Mouse (Mus musculus) hindbrain, embryonic 12.5 days (tissue): ENCODE results near the gene Setdb2. TPM values are rescaled to one million over a fixed set of nuclear protein-coding genes. Genes with fewer than 3 reads are reported as not detected.
"Not testable (repeated sequence)": the region's sequence is repeated elsewhere in the genome, so short reads cannot be mapped to it uniquely, and the experiment has no call there.

Source experiments
- ATAC-seq: fragments of 200-750 bp; cut with Nextera tagmentation; 2 replicates; pipeline ENCODE4 v1.8.0; 2017; ENCODE audit warnings: moderate TSS enrichment; ENCODE audit not compliant: low FRiP score
- H3K27ac ChIP-seq: fragments of 300-500 bp; sonication (generic); 2 replicates; pipeline ENCODE4 v1.5.1; 2016; ENCODE audit warnings: mild to moderate bottlenecking
- H3K27me3 ChIP-seq: fragments of 300-500 bp; sonication (generic); 2 replicates; pipeline ENCODE4 v1.6.1; 2016; ENCODE audit warnings: mild to moderate bottlenecking
- H3K36me3 ChIP-seq: fragments of 300-500 bp; sonication (generic); 2 replicates; pipeline ENCODE4 v1.6.1; 2016; ENCODE audit warnings: mild to moderate bottlenecking
- H3K4me1 ChIP-seq: fragments of 300-500 bp; sonication (generic); 2 replicates; pipeline ENCODE4 v1.6.1; 2016
- H3K4me2 ChIP-seq: fragments of 300-500 bp; sonication (generic); replicated peaks from 2 replicates; pipeline ENCODE4 v1.6.1; 2016; ENCODE audit warnings: mild to moderate bottlenecking
- H3K4me3 ChIP-seq: fragments of 300-500 bp; sonication (generic); 2 replicates; pipeline ENCODE4 v1.5.1; 2016; ENCODE audit warnings: mild to moderate bottlenecking
- H3K9ac ChIP-seq: fragments of 300-500 bp; sonication (generic); 2 replicates; pipeline ENCODE4 v1.6.1; 2016; ENCODE audit warnings: mild to moderate bottlenecking, moderate library complexity
- H3K9me3 ChIP-seq: fragments of 300-500 bp; sonication (generic); replicated peaks from 2 replicates; pipeline ENCODE4 v1.6.1; 2016; ENCODE audit warnings: mild to moderate bottlenecking
- WGBS: fragments of 180-500 bp; shearing (Covaris S2); methylation state at CpG from one replicate; pipeline ENCODE4 v1.1.7; 2016; 5-methylcytosine and 5-hydroxymethylcytosine counted together
- polyA plus RNA-seq: library from polyadenylated mRNA; unstranded; fragments of >200 nt; fragmentation: Nextera tagmentation; extraction: Ambion mirVana; gene quantifications from 2 replicates; pipeline ENCODE4 v1.2.1, GENCODE M21; 2016

Gene Setdb2
- polyA plus RNA-seq, 1 experiment from 2014 or later = 9.6 TPM

GRCm38 (mm10) chr14:59433902-59434301 lies 6.8 kb downstream of the Setdb2 start:
- no peak overlapping the region for H3K4me3 ChIP-seq
- 71% methylated on average over 2 of the region's 2 CpGs for WGBS
- H3K27ac ChIP-seq = no peak overlapping the region
- no peaks in the 10 kb centered on the region for H3K4me1 ChIP-seq
- H3K9ac ChIP-seq = no peak overlapping the region
- ATAC-seq = no peak
- H3K4me2 ChIP-seq = no peak overlapping the region
- H3K9me3 ChIP-seq = no peaks in the 10 kb centered on the region
- H3K27me3 ChIP-seq = no peaks in the 10 kb centered on the region
- H3K36me3 ChIP-seq = no peaks in the 10 kb centered on the region

GRCm38 (mm10) chr14:59430556-59430955 lies 10.1 kb downstream of the Setdb2 start:
- no peak overlapping the region for H3K4me2 ChIP-seq
- H3K9ac ChIP-seq = no peak overlapping the region
- H3K4me1 ChIP-seq = no peaks in the 10 kb centered on the region
- no peak overlapping the region for H3K4me3 ChIP-seq
- no peak for ATAC-seq
- H3K36me3 ChIP-seq = 0 out of 2 replicates have a peak, but pooled peaks cover 2% of the 10 kb centered on the region
- no peaks in the 10 kb centered on the region for H3K27me3 ChIP-seq
- no peaks in the 10 kb centered on the region for H3K9me3 ChIP-seq
- 88% methylated on average over 1 of the region's 1 CpGs for WGBS
- H3K27ac ChIP-seq = no peak overlapping the region

- no peak for ATAC-seq
- no peaks in the 10 kb centered on the region for H3K27me3 ChIP-seq
- no peak overlapping the region for H3K27ac ChIP-seq
- H3K4me3 ChIP-seq = no peak overlapping the region
- H3K36me3 ChIP-seq = no peaks in the 10 kb centered on the region
- H3K4me1 ChIP-seq = no peaks in the 10 kb centered on the region
- WGBS = 78% methylated on average over 11 of the region's 11 CpGs
- H3K9ac ChIP-seq = no peak overlapping the region
- H3K4me2 ChIP-seq = no peak overlapping the region
- H3K9me3 ChIP-seq = no peaks in the 10 kb centered on the region
Measured at GRCm38 (mm10) chr14:59422912-59423663, 17.6 kb downstream of the Setdb2 start.

GRCm38 (mm10) chr14:59418171-59418570 lies 22.5 kb downstream of the Setdb2 start:
- Histone ChIP-seq H3K4me1 (no peaks in the 10 kb centered on the region), H3K4me3 (no peak overlapping the region), H3K9me3 (no peaks in the 10 kb centered on the region), H3K4me2 (no peak overlapping the region), H3K36me3 (peaks cover 3% of the 10 kb centered on the region; the same call in 1 of the 2 replicates), H3K27ac (no peak overlapping the region), H3K27me3 (no peaks in the 10 kb centered on the region), H3K9ac (no peak overlapping the region)
- ATAC-seq = no peak
- WGBS = 88% methylated on average over 4 of the region's 4 CpGs

GRCm38 (mm10) chr14:59414979-59415378 lies 25.7 kb downstream of the Setdb2 start:
- H3K9me3 ChIP-seq, H3K36me3 ChIP-seq, H3K27me3 ChIP-seq, H3K4me2 ChIP-seq, H3K4me3 ChIP-seq, H3K4me1 ChIP-seq, ATAC-seq, H3K9ac ChIP-seq, H3K27ac ChIP-seq: not testable (repeated sequence)
- 93% methylated on average over 2 of the region's 2 CpGs for WGBS

- Histone ChIP-seq H3K4me2 (no peak overlapping the region), H3K27ac (no peak overlapping the region), H3K27me3 (no peaks in the 10 kb centered on the region), H3K9me3 (no peaks in the 10 kb centered on the region), H3K4me3 (no peak overlapping the region), H3K9ac (no peak overlapping the region), H3K4me1 (no peaks in the 10 kb centered on the region), H3K36me3 (no peaks in the 10 kb centered on the region)
- ATAC-seq = no peak
- 85% methylated on average over 2 of the region's 2 CpGs for WGBS
Measured at GRCm38 (mm10) chr14:59396999-59397398, 43.7 kb downstream of the Setdb2 start.

GRCm38 (mm10) chr14:59395281-59395680 lies 45.4 kb downstream of the Setdb2 start, which contains the start of gene Phf11c:
TSS of gene Phf11c (minus strand) at chr14:59395381.
- Histone ChIP-seq H3K27ac (no peak within 1 kb of the TSS), H3K27me3 (no peaks in the 10 kb centered on the region), H3K9ac (no peak within 1 kb of the TSS), H3K4me2 (no peak within 1 kb of the TSS), H3K4me1 (no peaks in the 10 kb centered on the region), H3K36me3 (no peaks in the 10 kb centered on the region), H3K4me3 (no peak within 1 kb of the TSS), H3K9me3 (no peaks in the 10 kb centered on the region)
- 90% methylated on average over 3 of the region's 3 CpGs for WGBS
- ATAC-seq = no peak

GRCm38 (mm10) chr14:59390181-59390580 lies 50.5 kb downstream of the Setdb2 start:
- H3K9ac ChIP-seq, H3K27ac ChIP-seq, ATAC-seq, H3K36me3 ChIP-seq, H3K4me1 ChIP-seq, H3K9me3 ChIP-seq, H3K27me3 ChIP-seq, H3K4me3 ChIP-seq, H3K4me2 ChIP-seq: not testable (repeated sequence)
- 71% methylated on average over 4 of the region's 4 CpGs for WGBS

GRCm38 (mm10) chr14:59389532-59389931 lies 51.2 kb downstream of the Setdb2 start:
- Histone ChIP-seq H3K4me3 (no peak overlapping the region), H3K27me3 (no peaks in the 10 kb centered on the region), H3K4me1 (no peaks in the 10 kb centered on the region), H3K36me3 (no peaks in the 10 kb centered on the region), H3K9ac (no peak overlapping the region), H3K4me2 (no peak overlapping the region), H3K27ac (no peak overlapping the region), H3K9me3 (no peaks in the 10 kb centered on the region)
- 70% methylated on average over 1 of the region's 1 CpGs for WGBS
- no peak for ATAC-seq

GRCm38 (mm10) chr14:59370348-59371068 lies 70.2 kb downstream of the Setdb2 start:
- Histone ChIP-seq H3K9ac (no peak overlapping the region), H3K4me3 (no peak overlapping the region), H3K36me3 (no peaks in the 10 kb centered on the region), H3K4me1 (no peaks in the 10 kb centered on the region), H3K9me3 (peaks cover 15% of the 10 kb centered on the region), H3K4me2 (no peak overlapping the region), H3K27ac (no peak overlapping the region), H3K27me3 (no peaks in the 10 kb centered on the region)
- no peak for ATAC-seq
- 94% methylated on average over 25 of the region's 25 CpGs for WGBS

- H3K9me3 ChIP-seq = peaks cover 12% of the 10 kb centered on the region
- no peaks in the 10 kb centered on the region for H3K4me1 ChIP-seq
- no peak overlapping the region for H3K27ac ChIP-seq
- H3K36me3 ChIP-seq = no peaks in the 10 kb centered on the region
- 87% methylated on average over 8 of the region's 8 CpGs for WGBS
- H3K9ac ChIP-seq = no peak overlapping the region
- H3K4me3 ChIP-seq = no peak overlapping the region
- no peak overlapping the region for H3K4me2 ChIP-seq
- no peak for ATAC-seq
- H3K27me3 ChIP-seq = no peaks in the 10 kb centered on the region
Measured at GRCm38 (mm10) chr14:59366386-59367105, 74.1 kb downstream of the Setdb2 start.

- H3K9ac ChIP-seq = no peak within 1 kb of the TSS
- H3K27me3 ChIP-seq = no peaks in the 10 kb centered on the region
- no peaks in the 10 kb centered on the region for H3K4me1 ChIP-seq
- H3K36me3 ChIP-seq = no peaks in the 10 kb centered on the region
- no peak within 1 kb of the TSS for H3K27ac ChIP-seq
- H3K9me3 ChIP-seq = peaks cover under 1% of the 10 kb centered on the region
- no peak within 1 kb of the TSS for H3K4me2 ChIP-seq
- no peak within 1 kb of the TSS for H3K4me3 ChIP-seq
- 79% methylated on average over 6 of the region's 6 CpGs for WGBS
- no peak for ATAC-seq
Measured at GRCm38 (mm10) chr14:59365244-59365644, 75.4 kb downstream of the Setdb2 start, which contains the start of gene Phf11d. TSS of gene Phf11d (minus strand) at chr14:59365470.
